In the genomic region with DNA sequence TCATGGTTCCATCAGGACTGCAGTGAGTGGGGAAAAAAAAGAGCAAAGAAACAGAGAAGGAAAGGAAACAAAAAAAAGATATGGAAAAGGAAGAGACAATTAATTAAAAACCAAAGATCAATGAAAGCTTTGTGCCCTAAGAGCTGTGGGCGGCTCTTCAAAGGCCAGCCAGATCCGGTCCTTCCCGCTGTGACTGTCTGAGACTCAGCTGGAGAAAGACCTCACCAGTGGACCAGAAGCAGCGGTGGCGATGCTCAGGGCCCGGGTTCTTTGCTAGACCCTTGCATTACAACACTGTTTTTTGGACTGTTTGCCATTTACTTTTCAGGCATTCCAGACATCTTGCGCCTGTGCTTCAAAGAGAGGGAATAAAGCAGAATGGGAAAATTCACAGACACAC, we compare ENCODE assay signal across 21 mouse cellular contexts. TPM values are rescaled to one million over a fixed set of nuclear protein-coding genes. Genes with fewer than 3 reads are reported as not detected.
DNase-seq lines count a peak whose midpoint lies in the region; ATAC-seq lines count a peak whose summit lies in the region.
"Had no signal": no experiment of that assay in that cellular context is flagged by ENCODE, and none has a peak within 500 bp of the region (broad histone marks: within the 10 kb centered on the region; RNA-seq: fewer than 3 reads in every experiment).

No protein-coding gene starts in this region.

- 0 out of 2 replicates have a peak overlapping the region, but pooled peaks have one; percentile 6 for H3K27ac ChIP-seq in forebrain, embryonic 12.5 days
- no peak overlapping the region for H3K27ac ChIP-seq in forebrain, embryonic 13.5 days
- H3K27ac ChIP-seq in neural tube, embryonic 11.5 days (ENCODE audit: low read depth, low read length): peak overlapping the region; percentile 36; the same call in 1 of the 2 replicates
- H3K27ac ChIP-seq in limb, embryonic 11.5 days (replicated peaks; ENCODE audit: low read depth, low read length): peak overlapping the region; percentile 45; the same call in 1 of the 2 replicates
- H3K27ac ChIP-seq: intestine, embryonic 15.5 days; kidney, postnatal 0 days; stomach, embryonic 15.5 days had no signal

- no peak overlapping the region for H3K4me3 ChIP-seq in forebrain, embryonic 12.5 days (replicated peaks)
- H3K4me3 ChIP-seq in forebrain, embryonic 13.5 days: no peak overlapping the region
- no peak overlapping the region for H3K4me3 ChIP-seq in neural tube, embryonic 11.5 days (ENCODE audit: low read depth, low read length)
- no peak overlapping the region for H3K4me3 ChIP-seq in limb, embryonic 11.5 days (ENCODE audit: low read depth, low read length)
- H3K4me3 ChIP-seq: erythroblast, embryonic 14.5 days; intestine, embryonic 15.5 days; megakaryocyte, embryonic 14.5 days; stomach, embryonic 15.5 days had no signal

- no peak overlapping the region for H3K4me2 ChIP-seq in forebrain, embryonic 12.5 days
- H3K4me2 ChIP-seq in forebrain, embryonic 13.5 days: no peak overlapping the region
- no peak overlapping the region for H3K4me2 ChIP-seq in neural tube, embryonic 11.5 days (ENCODE audit: low read depth)
- no peak overlapping the region for H3K4me2 ChIP-seq in limb, embryonic 11.5 days (ENCODE audit: low read depth, severe bottlenecking)
- H3K4me2 ChIP-seq: heart, embryonic 11.5 days; intestine, embryonic 15.5 days; stomach, embryonic 15.5 days had no signal

- WGBS in forebrain, embryonic 12.5 days: 25% methylated on average over 7 of the region's 7 CpGs
- WGBS in forebrain, embryonic 13.5 days: 18% methylated on average over 7 of the region's 7 CpGs
- WGBS in neural tube, embryonic 11.5 days: 34% methylated on average over 7 of the region's 7 CpGs
- WGBS in limb, embryonic 11.5 days: 41% methylated on average over 7 of the region's 7 CpGs

- H3K36me3 ChIP-seq in forebrain, embryonic 12.5 days (replicated peaks): no peaks in the 10 kb centered on the region
- no peaks in the 10 kb centered on the region for H3K36me3 ChIP-seq in forebrain, embryonic 13.5 days (ENCODE audit: poor library complexity, severe bottlenecking)
- H3K36me3 ChIP-seq in neural tube, embryonic 11.5 days (ENCODE audit: control insufficient read depth, insufficient read depth, low read length): no peaks in the 10 kb centered on the region
- H3K36me3 ChIP-seq in limb, embryonic 11.5 days (ENCODE audit: control insufficient read depth, insufficient read depth, low read length): no peaks in the 10 kb centered on the region
- H3K36me3 ChIP-seq: intestine, embryonic 15.5 days; stomach, embryonic 15.5 days had no signal

- no peak overlapping the region for H3K9ac ChIP-seq in forebrain, embryonic 12.5 days
- H3K9ac ChIP-seq in forebrain, embryonic 13.5 days: no peak overlapping the region
- no peak overlapping the region for H3K9ac ChIP-seq in neural tube, embryonic 11.5 days (ENCODE audit: low read length)
- no peak overlapping the region for H3K9ac ChIP-seq in limb, embryonic 11.5 days (ENCODE audit: low read length)
- H3K9ac ChIP-seq: intestine, embryonic 15.5 days; stomach, embryonic 15.5 days had no signal

- ATAC-seq in forebrain, embryonic 12.5 days (ENCODE audit: low FRiP score): no peak
- no peak for ATAC-seq in forebrain, embryonic 13.5 days
- no peak for ATAC-seq in neural tube, embryonic 11.5 days (ENCODE audit: insufficient read depth, low FRiP score, low TSS enrichment)
- ATAC-seq in limb, embryonic 11.5 days (ENCODE audit: insufficient number of reproducible peaks, low FRiP score, low TSS enrichment, low read depth): no peak

- no peaks in the 10 kb centered on the region; the same call in 1 of the 2 replicates for H3K27me3 ChIP-seq in forebrain, embryonic 12.5 days
- H3K27me3 ChIP-seq in forebrain, embryonic 13.5 days: no peaks in the 10 kb centered on the region
- no peaks in the 10 kb centered on the region for H3K27me3 ChIP-seq in neural tube, embryonic 11.5 days (ENCODE audit: control insufficient read depth, insufficient read depth, low read length)
- no peaks in the 10 kb centered on the region for H3K27me3 ChIP-seq in limb, embryonic 11.5 days (ENCODE audit: control insufficient read depth, insufficient read depth, low read length)
- H3K27me3 ChIP-seq: CH12.LX; intestine, embryonic 15.5 days; stomach, embryonic 15.5 days had no signal

- peak; percentile 47 for DNase-seq in neural tube, embryonic 11.5 days (ENCODE audit: low spot score)
- no peak for DNase-seq in neural tube, embryonic 10.5 days (ENCODE audit: extremely low spot score, low spot score)
- DNase-seq in limb, embryonic 11.5 days (ENCODE audit: low spot score): peak; percentile 56
- DNase-seq in spleen, adult 18-20 months: no peak
- DNase-seq in urinary bladder, postnatal 10 days (ENCODE audit: low spot score): no peak
- no peak for DNase-seq in layer of hippocampus, adult 11-12 months (ENCODE audit: low spot score)
- DNase-seq: adrenal gland, adult 2 months; cerebellum, adult 18-20 months; gastrocnemius, postnatal 25 days; liver; lung, adult 2 months; thymus, postnatal 25 days had no signal

- no peaks in the 10 kb centered on the region for H3K9me3 ChIP-seq in forebrain, embryonic 12.5 days
- H3K9me3 ChIP-seq in forebrain, embryonic 13.5 days (replicated peaks): no peaks in the 10 kb centered on the region
- H3K9me3 ChIP-seq in neural tube, embryonic 11.5 days (ENCODE audit: control insufficient read depth, low read length): no peaks in the 10 kb centered on the region
- H3K9me3 ChIP-seq in limb, embryonic 11.5 days (ENCODE audit: control insufficient read depth, low read length): no peaks in the 10 kb centered on the region
- H3K9me3 ChIP-seq: intestine, embryonic 15.5 days; megakaryocyte, embryonic 14.5 days; stomach, embryonic 15.5 days had no signal

- peaks cover 25% of the 10 kb centered on the region for H3K4me1 ChIP-seq in forebrain, embryonic 12.5 days
- H3K4me1 ChIP-seq in forebrain, embryonic 13.5 days: peaks cover 24% of the 10 kb centered on the region
- peaks cover 5% of the 10 kb centered on the region; the same call in 1 of the 2 replicates for H3K4me1 ChIP-seq in neural tube, embryonic 11.5 days (ENCODE audit: control insufficient read depth, insufficient read depth, low read length)
- H3K4me1 ChIP-seq in limb, embryonic 11.5 days (ENCODE audit: control insufficient read depth, insufficient read depth, low read length): peaks cover 9% of the 10 kb centered on the region
- H3K4me1 ChIP-seq: megakaryocyte, embryonic 14.5 days had no signal

RNA-seq across cellular contexts. Expression of a gene that starts 14.1 kb away (rescaled TPM):
- polyA plus RNA-seq in forebrain, embryonic 12.5 days (2016; fragmentation: Nextera tagmentation; extraction: Ambion mirVana): 28.3 and 41.7 TPM in 2 replicates
- 28.0 and 32.5 TPM in 2 replicates for polyA plus RNA-seq in forebrain, embryonic 13.5 days (2015; fragmentation: Nextera tagmentation; extraction: Ambion mirVana)
- polyA plus RNA-seq in neural tube, embryonic 11.5 days (2014; fragmentation: Nextera tagmentation; extraction: Ambion mirVana): 14.3 and 15.8 TPM in 2 replicates
- polyA plus RNA-seq in limb, embryonic 11.5 days (2014; fragmentation: Nextera tagmentation; extraction: Ambion mirVana): 7.8 and 8.8 TPM in 2 replicates
- polyA plus RNA-seq: erythroblast, embryonic 14.5 days; heart, embryonic 11.5 days had no signal

RNA-seq across cellular contexts. Expression of a gene that starts 25.4 kb away (rescaled TPM):
- 95.4 and 95.5 TPM in 2 replicates for polyA plus RNA-seq in forebrain, embryonic 12.5 days (2016; fragmentation: Nextera tagmentation; extraction: Ambion mirVana)
- 91.9 and 95.2 TPM in 2 replicates for polyA plus RNA-seq in forebrain, embryonic 13.5 days (2015; fragmentation: Nextera tagmentation; extraction: Ambion mirVana)
- polyA plus RNA-seq in neural tube, embryonic 11.5 days (2014; fragmentation: Nextera tagmentation; extraction: Ambion mirVana): 114 and 117 TPM in 2 replicates
- 78.4 and 82.1 TPM in 2 replicates for polyA plus RNA-seq in limb, embryonic 11.5 days (2014; fragmentation: Nextera tagmentation; extraction: Ambion mirVana)

Comparison
In these comparisons a context has a peak if more than half of its experiments do, and no peak if none do; other contexts are left out.
1. DNase-seq: peak in neural tube, embryonic 11.5 days (single experiment) and limb, embryonic 11.5 days (single experiment); none in neural tube, embryonic 10.5 days (single experiment), spleen, adult 18-20 months (0 of 2), urinary bladder, postnatal 10 days (single experiment) and layer of hippocampus, adult 11-12 months (single experiment).